Mouse (Mus musculus): Measurements from ENCODE around the gene Vamp2. TPM values are rescaled to one million over a fixed set of nuclear protein-coding genes. Genes with fewer than 3 reads are reported as not detected.

The Vamp2 gene
- total and polyA plus RNA-seq, 2 experiments from 2014 or later: 157 to 591 TPM

- Histone ChIP-seq H3K4me3 (ENCODE audit: low read depth, low read length) (no peak overlapping the region), H3K9me3 (ENCODE audit: low read length) (no peaks in the 10 kb centered on the region), H3K4me1 (ENCODE audit: insufficient read depth, low read length) (no peaks in the 10 kb centered on the region), H3K27me3 (ENCODE audit: insufficient read depth, low read length) (no peaks in the 10 kb centered on the region), H3K27ac (ENCODE audit: low read depth, low read length) (no peak overlapping the region), H3K9ac (replicated peaks; ENCODE audit: low read length, poor library complexity, severe bottlenecking) (no peak overlapping the region), H3K36me3 (ENCODE audit: insufficient read depth, low read length) (no peaks in the 10 kb centered on the region), H3K4me2 (ENCODE audit: low read depth, low read length, poor library complexity, severe bottlenecking) (no peak overlapping the region)
- no peak for TF ChIP-seq CTCF (IDR thresholded peaks at IDR 0.05)
- DNase-seq (ENCODE audit: low spot score): no peak
- 89% methylated on average over 8 of the region's 8 CpGs for WGBS
- ATAC-seq (ENCODE audit: low FRiP score): no peak
These were observed 37.5 kb upstream of the Vamp2 start for GRCm38 (mm10) chr11:69050748-69051147.

DNA sequence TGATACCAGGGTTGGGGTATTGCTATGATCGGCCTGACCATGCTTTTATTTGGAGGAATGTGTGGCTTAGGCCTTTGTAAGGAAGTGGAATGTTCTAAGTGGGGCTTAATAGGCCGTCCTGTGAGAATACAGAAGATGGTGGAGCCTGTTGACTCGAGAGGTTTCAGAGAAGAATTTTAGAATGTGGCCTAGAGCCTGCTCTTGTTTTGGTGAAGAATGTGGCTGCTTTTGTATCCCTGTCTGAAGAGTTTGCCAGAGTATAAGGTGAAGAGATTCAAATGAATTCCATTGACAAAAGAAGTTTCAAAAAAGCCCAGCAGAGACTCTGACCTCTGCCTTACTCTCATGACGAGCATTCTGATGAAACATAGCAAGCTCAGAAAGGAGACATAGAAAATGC, 36.5 kb upstream of the Vamp2 start:
- no peak for ATAC-seq (ENCODE audit: low FRiP score)
- 61% methylated on average over 4 of the region's 4 CpGs for WGBS
- H3K4me3 ChIP-seq (ENCODE audit: low read depth, low read length): no peak overlapping the region
- H3K27me3 ChIP-seq (ENCODE audit: insufficient read depth, low read length): no peaks in the 10 kb centered on the region
- no peaks in the 10 kb centered on the region for H3K36me3 ChIP-seq (ENCODE audit: insufficient read depth, low read length)
- H3K9me3 ChIP-seq (ENCODE audit: low read length): no peaks in the 10 kb centered on the region
- no peak for TF ChIP-seq CTCF (IDR thresholded peaks at IDR 0.05)
- no peaks in the 10 kb centered on the region for H3K4me1 ChIP-seq (ENCODE audit: insufficient read depth, low read length)
- no peak overlapping the region for H3K9ac ChIP-seq (replicated peaks; ENCODE audit: low read length, poor library complexity, severe bottlenecking)
- H3K4me2 ChIP-seq (ENCODE audit: low read depth, low read length, poor library complexity, severe bottlenecking): no peak overlapping the region
- no peak for DNase-seq (ENCODE audit: low spot score)
- no peak overlapping the region for H3K27ac ChIP-seq (ENCODE audit: low read depth, low read length)

- H3K36me3 ChIP-seq (ENCODE audit: insufficient read depth, low read length): no peaks in the 10 kb centered on the region
- 92% methylated on average over 2 of the region's 2 CpGs for WGBS
- DNase-seq (ENCODE audit: low spot score): no peak
- no peaks in the 10 kb centered on the region for H3K9me3 ChIP-seq (ENCODE audit: low read length)
- no peak overlapping the region for H3K27ac ChIP-seq (ENCODE audit: low read depth, low read length)
- TF ChIP-seq CTCF (IDR thresholded peaks at IDR 0.05): no peak
- H3K4me2 ChIP-seq (ENCODE audit: low read depth, low read length, poor library complexity, severe bottlenecking): no peak overlapping the region
- H3K4me3 ChIP-seq (ENCODE audit: low read depth, low read length): no peak overlapping the region
- no peak overlapping the region for H3K9ac ChIP-seq (replicated peaks; ENCODE audit: low read length, poor library complexity, severe bottlenecking)
- no peaks in the 10 kb centered on the region for H3K27me3 ChIP-seq (ENCODE audit: insufficient read depth, low read length)
- ATAC-seq (ENCODE audit: low FRiP score): no peak
- no peaks in the 10 kb centered on the region for H3K4me1 ChIP-seq (ENCODE audit: insufficient read depth, low read length)
These were observed 35.4 kb upstream of the Vamp2 start for GRCm38 (mm10) chr11:69052824-69053421.

GRCm38 (mm10) chr11:69053848-69054247, 34.4 kb upstream of the Vamp2 start:
- Histone ChIP-seq H3K9me3 (ENCODE audit: low read length) (no peaks in the 10 kb centered on the region), H3K4me2 (ENCODE audit: low read depth, low read length, poor library complexity, severe bottlenecking) (no peak overlapping the region), H3K27me3 (ENCODE audit: insufficient read depth, low read length) (no peaks in the 10 kb centered on the region), H3K36me3 (ENCODE audit: insufficient read depth, low read length) (no peaks in the 10 kb centered on the region), H3K4me1 (ENCODE audit: insufficient read depth, low read length) (no peaks in the 10 kb centered on the region), H3K9ac (replicated peaks; ENCODE audit: low read length, poor library complexity, severe bottlenecking) (no peak overlapping the region), H3K4me3 (ENCODE audit: low read depth, low read length) (no peak overlapping the region), H3K27ac (ENCODE audit: low read depth, low read length) (no peak overlapping the region)
- no peak for DNase-seq (ENCODE audit: low spot score)
- 75% methylated on average over 3 of the region's 3 CpGs for WGBS
- no peak for ATAC-seq (ENCODE audit: low FRiP score)
- TF ChIP-seq CTCF (IDR thresholded peaks at IDR 0.05): no peak

DNA sequence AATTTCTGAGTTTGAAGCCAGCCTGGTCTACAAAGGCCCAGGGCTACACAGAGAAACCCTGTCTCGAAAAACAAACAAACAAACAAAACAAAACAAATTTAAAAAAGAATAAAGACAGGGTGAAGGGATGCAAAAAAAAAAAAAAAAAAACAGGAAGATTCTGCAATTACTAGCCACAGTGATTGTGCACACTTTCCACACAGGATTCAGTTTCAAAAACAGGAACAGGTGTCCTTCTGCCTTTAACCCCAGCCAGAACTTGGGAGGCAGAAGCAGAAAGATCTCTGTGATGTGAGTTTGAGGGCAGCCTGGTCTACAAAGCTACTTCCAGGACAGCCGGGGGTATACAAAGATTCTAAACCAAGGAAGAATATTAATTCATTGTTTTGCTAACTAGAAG, 30.0 kb upstream of the Vamp2 start:
- Histone ChIP-seq H3K4me3 (ENCODE audit: low read depth, low read length) (peak overlapping the region; percentile 90), H3K9ac (replicated peaks; ENCODE audit: low read length, poor library complexity, severe bottlenecking) (peak overlapping the region; percentile 50), H3K4me1 (ENCODE audit: insufficient read depth, low read length) (peaks cover 10% of the 10 kb centered on the region), H3K36me3 (ENCODE audit: insufficient read depth, low read length) (no peaks in the 10 kb centered on the region), H3K27me3 (ENCODE audit: insufficient read depth, low read length) (no peaks in the 10 kb centered on the region), H3K4me2 (ENCODE audit: low read depth, low read length, poor library complexity, severe bottlenecking) (peak overlapping the region; percentile 74), H3K27ac (ENCODE audit: low read depth, low read length) (peak overlapping the region; percentile 92; the same call in 1 of the 2 replicates), H3K9me3 (ENCODE audit: low read length) (no peaks in the 10 kb centered on the region)
- DNase-seq (ENCODE audit: low spot score) (no peak), ATAC-seq (ENCODE audit: low FRiP score) (no peak)
- WGBS: 70% methylated on average over 2 of the region's 2 CpGs
- TF ChIP-seq CTCF (IDR thresholded peaks at IDR 0.05): no peak

DNA sequence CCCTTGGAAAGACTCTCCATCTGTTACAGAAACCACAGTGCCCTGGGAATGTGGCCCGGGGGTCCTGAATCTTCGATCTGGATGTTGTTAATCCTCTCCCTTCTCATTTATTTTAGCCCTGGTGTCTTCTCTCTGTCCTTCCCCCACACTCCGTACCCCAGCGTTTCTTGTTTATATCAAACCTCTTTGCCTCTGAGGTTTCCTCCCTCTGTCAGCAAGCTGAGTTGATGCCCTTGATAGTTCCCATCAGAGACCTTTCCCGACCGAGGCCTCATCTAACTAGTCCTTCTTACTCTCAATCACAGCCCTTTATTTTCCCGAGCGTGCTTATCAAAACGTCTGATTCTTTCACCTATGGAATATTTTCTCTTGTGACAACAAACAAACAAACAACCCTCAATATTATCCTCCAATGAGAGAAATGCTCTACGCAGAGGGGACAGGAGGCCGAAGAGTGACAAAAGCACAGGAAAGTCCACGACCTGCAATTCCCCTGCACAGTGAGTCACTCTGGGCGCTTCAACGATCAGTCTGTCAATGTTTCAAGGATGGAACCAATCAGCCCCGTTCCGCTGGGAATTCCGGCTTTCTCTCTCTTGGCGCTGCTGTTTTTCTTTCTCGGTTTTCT, 29.4 kb upstream of the Vamp2 start:
- WGBS: under 1% methylated on average over 19 of the region's 19 CpGs

More for the DNA sequence above, 29.4 kb upstream of the Vamp2 start:
- ATAC-seq (ENCODE audit: low FRiP score) (no peak), DNase-seq (ENCODE audit: low spot score) (no peak)
- H3K27ac ChIP-seq (ENCODE audit: low read depth, low read length): peak overlapping the region; percentile 92
- TF ChIP-seq CTCF (IDR thresholded peaks at IDR 0.05): no peak
- H3K27me3 ChIP-seq (ENCODE audit: insufficient read depth, low read length): no peaks in the 10 kb centered on the region
- H3K9me3 ChIP-seq (ENCODE audit: low read length): no peaks in the 10 kb centered on the region
- H3K4me3 ChIP-seq (ENCODE audit: low read depth, low read length): peak overlapping the region; percentile 90
- H3K36me3 ChIP-seq (ENCODE audit: insufficient read depth, low read length): no peaks in the 10 kb centered on the region
- H3K4me1 ChIP-seq (ENCODE audit: insufficient read depth, low read length): peaks cover 10% of the 10 kb centered on the region
- H3K4me2 ChIP-seq (ENCODE audit: low read depth, low read length, poor library complexity, severe bottlenecking): peak overlapping the region; percentile 74
- H3K9ac ChIP-seq (replicated peaks; ENCODE audit: low read length, poor library complexity, severe bottlenecking): peak overlapping the region; percentile 50
